Mouse (Mus musculus) mouse embryonic stem cell (cell line): ENCODE measurements around the gene Acadm.

ENCODE experiments used
- in situ Hi-C, 2 experiments: fragments of 300-500 bp; cut with MboI; formaldehyde crosslinking; loops; 1 replicate in 1 of 2; 3 replicates in 1 of 2; pipeline ENCODE4 v1.14.3; 2019 to 2020; ENCODE audit warnings: low sequenced_read_pairs in 2 of 2, low pct_unique_long_range_greater_than_20kb in 1 of 2, mixed read lengths in 1 of 2; ENCODE audit not compliant: unreplicated experiment in 1 of 2

Gene Acadm

GRCm38 (mm10) chr3:153947271-153947670, 2.8 kb upstream of the Acadm start:
- in situ Hi-C loops: no loop called here

GRCm38 (mm10) chr3:153943901-153944334, 514 bp downstream of the Acadm start:
- in situ Hi-C loops: no loop called here

GRCm38 (mm10) chr3:153943003-153943640, 1.3 kb downstream of the Acadm start:
- in situ Hi-C loops: no loop called here

GRCm38 (mm10) chr3:153941613-153942012, 2.8 kb downstream of the Acadm start:
- in situ Hi-C loops: no loop called here

- in situ Hi-C loops: no loop called here
Measured at GRCm38 (mm10) chr3:153940486-153940885, 3.9 kb downstream of the Acadm start.

- in situ Hi-C loops: no loop called here
Measured at GRCm38 (mm10) chr3:153940021-153940420, 4.4 kb downstream of the Acadm start.

- in situ Hi-C loops: no loop called here
Measured at GRCm38 (mm10) chr3:153937116-153937810, 7.2 kb downstream of the Acadm start.

- in situ Hi-C loops: no loop called here
Measured at GRCm38 (mm10) chr3:153935878-153936277, 8.6 kb downstream of the Acadm start.

- in situ Hi-C loops: no loop called here
Measured at GRCm38 (mm10) chr3:153932461-153932860, 12.0 kb downstream of the Acadm start.

GRCm38 (mm10) chr3:153929526-153929925, 14.9 kb downstream of the Acadm start:
- in situ Hi-C loops: no loop called here

- in situ Hi-C loops: no loop called here
Measured at GRCm38 (mm10) chr3:153926333-153926732, 18.1 kb downstream of the Acadm start.

GRCm38 (mm10) chr3:153921147-153921910, 23.1 kb downstream of the Acadm start:
- in situ Hi-C loops: no loop called here

- in situ Hi-C loops: no loop called here
Measured at GRCm38 (mm10) chr3:153917200-153917599, 27.2 kb downstream of the Acadm start.

GRCm38 (mm10) chr3:153913510-153914243, 30.8 kb downstream of the Acadm start:
- in situ Hi-C loops: no loop called here

GRCm38 (mm10) chr3:153912546-153913509, 31.6 kb downstream of the Acadm start, which contains the start of gene Rabggtb:
TSS of gene Rabggtb (minus strand) at chr3:153913009.
- in situ Hi-C loops: no loop called here

GRCm38 (mm10) chr3:153911882-153912440, 32.5 kb downstream of the Acadm start:
- in situ Hi-C loops: no loop called here

GRCm38 (mm10) chr3:153911197-153911881, 33.1 kb downstream of the Acadm start:
- in situ Hi-C loops: no loop called here
